Mouse (Mus musculus): ENCODE data around the gene Ptprg.
"Not testable (repeated sequence)": the region's sequence is repeated elsewhere in the genome, so short reads cannot be mapped to it uniquely, and the experiment has no call there.

Ptprg gene

DNA sequence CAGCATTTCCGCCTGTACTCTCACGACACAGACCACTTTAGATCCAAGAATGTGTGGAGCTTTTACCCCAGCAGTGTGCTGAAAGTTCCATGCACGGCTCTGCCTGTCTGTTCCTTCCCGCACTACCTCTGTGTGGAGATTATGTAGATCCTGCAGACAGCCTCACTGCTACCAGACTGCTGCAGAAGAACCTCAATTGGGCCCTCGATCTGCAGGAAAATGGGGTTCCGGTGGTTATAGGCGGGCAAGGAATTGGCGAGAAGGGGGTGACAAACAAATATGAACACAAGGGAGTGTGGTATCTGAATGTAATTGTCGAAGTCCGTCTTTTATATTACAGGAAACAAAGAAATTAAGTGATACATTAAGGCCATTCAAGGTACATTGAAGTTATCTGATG lies 410.5 kb downstream of the Ptprg start:
- no peak for DNase-seq (ENCODE audit: low spot score)

DNA sequence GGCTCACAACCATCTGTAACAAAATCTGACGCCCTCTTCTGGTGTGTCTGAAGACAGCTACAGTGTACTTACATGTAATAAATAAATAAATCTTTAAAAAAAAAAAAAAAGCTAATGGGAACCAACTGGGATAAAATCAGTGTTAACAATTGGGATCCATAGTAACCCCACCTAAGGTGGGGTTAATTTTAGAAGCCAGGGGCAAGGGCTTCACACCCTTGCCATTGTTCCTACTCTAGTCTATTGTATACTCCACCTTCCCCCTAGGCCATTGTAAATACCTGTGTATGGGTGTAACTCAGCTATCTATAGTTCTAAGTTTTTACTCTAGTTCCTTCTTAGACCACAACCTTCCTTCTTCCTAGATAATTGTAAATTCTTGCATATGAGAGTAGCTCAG lies 411.0 kb downstream of the Ptprg start:
- not testable (repeated sequence) for DNase-seq (ENCODE audit: low spot score)

DNA sequence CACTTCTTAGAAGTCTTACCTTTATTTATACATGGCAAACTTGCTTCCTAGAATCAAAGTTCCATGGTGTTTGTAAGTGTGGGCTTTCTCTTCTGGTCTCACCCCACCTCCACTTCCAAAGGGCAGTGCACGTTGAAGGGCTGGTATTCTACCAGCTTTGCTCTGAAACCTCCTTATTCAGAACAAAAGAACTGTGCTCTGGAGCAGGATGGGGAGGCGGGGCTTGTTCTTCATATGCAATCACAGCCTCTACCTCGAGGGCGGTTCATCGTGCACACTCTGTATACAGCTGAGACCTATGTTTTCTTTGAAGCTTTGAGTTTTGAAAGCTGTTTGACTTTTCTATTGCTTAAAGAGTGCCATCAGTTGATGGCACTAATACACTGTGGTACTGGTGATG lies 412.5 kb downstream of the Ptprg start:
- no peak for DNase-seq (ENCODE audit: low spot score)

DNA sequence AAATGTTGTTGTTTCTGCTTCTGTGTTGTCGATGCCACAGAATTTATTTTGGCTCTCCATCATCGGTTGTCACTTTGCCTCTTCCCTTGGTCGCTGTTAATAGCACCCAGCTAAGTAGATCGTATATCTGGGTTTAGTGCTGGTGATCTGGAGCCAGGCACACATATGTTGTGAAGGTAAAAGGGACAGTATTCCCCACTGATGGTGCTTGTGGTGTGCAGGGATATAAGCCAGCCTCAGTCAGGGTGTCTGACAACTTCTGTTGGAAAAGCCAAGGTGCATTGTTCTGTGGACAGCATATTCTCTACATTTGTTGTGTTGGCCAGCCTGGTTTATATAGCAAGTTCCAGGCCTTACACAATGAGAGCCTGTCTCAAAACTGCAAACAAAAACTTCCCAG lies 428.4 kb downstream of the Ptprg start:
- DNase-seq (ENCODE audit: low spot score): no peak

DNA sequence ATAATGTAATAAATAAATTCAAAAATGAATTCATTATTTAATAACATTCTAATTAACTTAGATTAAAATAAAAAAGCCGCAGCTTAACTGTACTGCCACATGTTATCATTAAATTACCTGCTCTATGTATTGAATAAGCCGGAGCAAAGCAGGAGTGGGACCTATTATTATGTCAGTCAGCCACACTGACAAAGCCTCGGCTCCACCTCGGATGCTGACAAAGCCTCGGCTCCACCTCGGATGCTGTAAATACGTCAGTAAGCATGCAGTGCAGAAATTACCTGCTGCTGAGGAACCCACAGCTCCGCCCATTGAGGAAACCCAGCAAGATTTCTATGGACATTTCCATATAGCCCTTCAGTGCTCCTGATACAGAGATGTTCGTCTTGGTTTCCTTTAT lies 429.7 kb downstream of the Ptprg start:
- no peak for DNase-seq (ENCODE audit: low spot score)

DNA sequence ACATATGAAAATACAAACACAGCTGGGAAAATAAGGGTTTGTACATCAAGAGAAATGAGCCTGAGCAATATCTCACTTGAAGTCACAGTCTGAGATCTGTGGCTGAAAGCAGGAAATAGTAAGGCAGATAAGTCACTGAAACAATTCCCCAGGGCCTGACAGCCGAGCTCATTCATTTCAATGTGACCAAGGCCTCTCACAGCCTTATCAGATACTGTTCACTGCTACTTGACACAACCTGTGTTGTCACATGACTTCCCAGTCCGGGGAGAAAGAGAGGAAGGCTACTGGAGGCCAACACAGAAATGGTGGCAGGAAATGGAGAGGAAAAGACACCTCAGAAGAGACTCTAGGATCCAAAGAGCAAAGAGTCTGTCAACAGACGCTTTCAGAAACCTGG lies 430.8 kb downstream of the Ptprg start:
- DNase-seq (ENCODE audit: low spot score): no peak

DNA sequence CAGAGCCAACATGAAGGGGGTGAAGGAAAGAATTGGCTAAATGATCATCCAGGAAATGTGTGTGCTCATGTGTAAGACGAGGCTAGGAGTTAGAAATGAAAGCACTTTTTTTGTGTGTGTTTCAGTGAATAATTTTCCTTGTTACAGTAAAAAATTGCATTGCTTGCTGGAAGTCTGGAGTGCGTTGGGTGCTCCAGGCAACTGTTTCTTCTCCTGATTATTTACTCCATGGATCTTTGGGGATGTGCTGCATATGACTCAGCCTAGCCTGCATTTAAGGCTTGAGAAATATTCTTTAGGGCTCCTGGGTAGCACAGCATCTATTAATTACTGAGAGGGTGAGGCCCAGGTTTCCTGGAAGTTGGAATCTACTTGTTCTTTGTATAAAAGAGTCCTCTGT lies 435.6 kb downstream of the Ptprg start:
- no peak for DNase-seq (ENCODE audit: low spot score)

DNA sequence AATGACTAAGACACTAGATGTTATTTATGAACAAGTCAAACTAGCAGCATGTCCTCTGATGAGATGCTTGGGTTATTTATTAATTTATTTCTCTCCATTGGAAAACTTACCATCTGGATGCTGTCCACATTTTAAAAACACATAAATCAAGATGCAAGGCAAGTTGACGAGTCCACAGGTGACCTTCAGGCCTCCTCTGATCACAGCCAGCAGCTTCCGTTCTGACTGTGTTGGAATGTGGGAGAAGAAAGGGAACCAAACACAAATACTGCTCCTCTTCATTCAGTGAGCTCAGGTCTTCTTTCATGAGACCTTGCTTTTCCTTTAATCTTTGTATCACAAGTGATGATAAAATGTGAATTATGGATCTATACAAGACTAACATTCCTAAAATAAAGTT lies 437.8 kb downstream of the Ptprg start:
- DNase-seq (ENCODE audit: low spot score): no peak

DNA sequence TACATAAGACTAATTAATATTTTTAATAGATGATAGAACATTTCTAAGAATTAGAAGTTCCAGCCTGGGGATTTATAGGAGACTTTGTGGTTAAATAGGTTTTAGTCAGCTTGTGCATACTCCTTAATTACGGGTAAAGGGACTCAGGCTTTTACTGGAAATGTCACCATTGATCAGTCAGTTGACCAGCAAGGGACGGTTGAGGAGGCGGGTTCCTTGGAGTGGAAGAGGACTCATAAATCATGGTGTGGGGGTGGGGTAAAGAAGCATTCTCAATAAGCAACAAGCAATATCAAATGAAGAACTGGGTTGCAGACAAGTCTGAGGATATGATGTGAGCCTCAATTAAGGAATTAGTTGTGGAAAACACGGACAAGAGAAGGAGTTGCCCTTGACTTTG lies 438.8 kb downstream of the Ptprg start:
- no peak for DNase-seq (ENCODE audit: low spot score)

DNA sequence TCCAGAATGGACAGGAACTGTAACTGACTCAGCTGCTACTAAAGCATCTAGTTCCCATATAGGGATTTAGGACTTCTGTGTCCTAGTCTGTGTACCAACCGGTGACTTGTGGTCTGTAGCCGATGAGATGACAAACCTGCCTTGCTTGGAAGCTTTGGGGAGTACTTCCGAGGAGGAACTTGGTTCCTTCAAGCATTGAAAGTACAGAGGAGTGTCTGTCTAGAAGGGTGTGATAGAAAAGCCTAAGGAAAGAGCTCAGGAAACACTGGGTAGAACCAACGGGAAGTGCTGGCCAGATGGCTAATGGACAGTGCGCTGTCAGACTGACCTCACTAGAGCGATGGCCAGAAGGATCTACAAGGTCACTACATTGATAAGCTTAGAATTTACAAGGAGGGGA lies 439.2 kb downstream of the Ptprg start:
- DNase-seq (ENCODE audit: low spot score): no peak

DNA sequence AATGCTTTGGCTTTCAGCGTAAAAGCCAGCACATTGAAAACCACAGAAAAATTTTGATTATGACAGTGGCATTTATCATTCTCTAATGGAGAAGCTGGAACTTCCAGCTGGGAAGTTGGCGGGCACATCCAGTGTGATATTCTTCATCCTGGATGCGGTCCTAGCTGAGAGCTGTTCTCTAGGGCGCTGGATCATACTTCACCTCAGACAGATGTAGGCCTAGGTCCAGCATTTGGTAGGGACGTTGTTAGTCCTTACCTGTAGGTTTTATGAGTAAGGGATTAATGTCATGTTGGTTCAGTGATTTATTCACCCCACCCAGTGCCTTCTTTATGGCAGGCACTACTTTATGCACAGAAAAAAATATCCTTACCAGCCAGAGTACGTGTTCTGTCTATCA lies 444.2 kb downstream of the Ptprg start:
- no peak for DNase-seq (ENCODE audit: low spot score)

DNA sequence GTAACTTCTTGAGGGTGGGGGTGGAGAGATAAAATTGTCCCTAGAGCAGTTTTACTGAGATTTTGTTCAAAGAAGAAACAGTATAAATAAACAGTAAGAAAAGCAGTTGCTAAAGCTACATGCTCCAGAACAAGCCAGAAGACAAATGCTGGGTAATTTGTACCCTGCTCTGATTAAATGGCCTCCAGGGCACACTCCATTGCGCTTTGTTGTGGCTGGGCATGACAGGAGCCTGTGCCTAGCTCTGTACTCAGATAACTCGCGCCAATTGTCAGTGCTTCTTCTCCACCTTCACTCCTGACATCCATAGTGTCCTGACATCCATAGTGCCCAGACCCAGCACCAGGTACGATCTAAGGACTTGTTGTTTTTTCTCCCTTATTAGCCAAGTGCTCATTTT lies 445.1 kb downstream of the Ptprg start:
- DNase-seq (ENCODE audit: low spot score): no peak

DNA sequence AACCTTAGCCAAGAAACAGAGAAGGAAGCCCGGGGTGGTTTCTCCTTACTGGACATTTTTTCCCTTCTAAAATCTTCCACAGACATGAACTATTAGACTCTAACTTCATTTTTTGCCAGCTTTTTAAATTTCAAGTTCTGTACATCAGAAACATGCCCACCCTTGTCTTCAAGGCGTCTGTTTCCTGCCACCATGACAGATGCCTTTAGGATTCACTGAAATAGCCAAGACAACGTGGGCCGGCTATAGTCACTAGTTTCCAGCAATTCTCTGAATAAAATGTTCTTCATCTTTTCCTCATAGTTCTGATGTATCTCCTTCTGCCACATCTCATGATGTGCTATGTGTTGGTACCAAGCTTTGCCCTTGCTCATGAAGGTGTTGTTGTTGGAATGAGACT lies 450.7 kb downstream of the Ptprg start:
- no peak for DNase-seq (ENCODE audit: low spot score)

DNA sequence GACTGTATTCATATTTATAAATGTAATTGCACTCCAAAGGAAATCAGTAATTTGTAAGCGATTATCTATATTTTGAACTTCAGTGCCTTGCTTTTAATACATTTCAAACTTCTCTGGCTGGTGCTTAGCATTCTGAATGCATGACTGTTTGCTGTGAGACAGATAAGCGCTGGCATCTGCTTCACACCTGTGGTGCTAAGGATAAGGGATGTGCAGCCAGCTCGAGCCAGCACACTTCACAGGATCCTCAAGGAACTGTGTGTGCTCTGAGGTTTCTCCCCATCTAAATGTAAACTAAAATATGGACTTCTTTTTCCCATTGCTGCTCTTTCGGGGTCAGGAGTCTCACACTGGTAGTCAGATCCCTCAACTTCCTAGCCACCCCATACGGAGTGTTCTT lies 458.4 kb downstream of the Ptprg start:
- DNase-seq (ENCODE audit: low spot score): no peak

DNA sequence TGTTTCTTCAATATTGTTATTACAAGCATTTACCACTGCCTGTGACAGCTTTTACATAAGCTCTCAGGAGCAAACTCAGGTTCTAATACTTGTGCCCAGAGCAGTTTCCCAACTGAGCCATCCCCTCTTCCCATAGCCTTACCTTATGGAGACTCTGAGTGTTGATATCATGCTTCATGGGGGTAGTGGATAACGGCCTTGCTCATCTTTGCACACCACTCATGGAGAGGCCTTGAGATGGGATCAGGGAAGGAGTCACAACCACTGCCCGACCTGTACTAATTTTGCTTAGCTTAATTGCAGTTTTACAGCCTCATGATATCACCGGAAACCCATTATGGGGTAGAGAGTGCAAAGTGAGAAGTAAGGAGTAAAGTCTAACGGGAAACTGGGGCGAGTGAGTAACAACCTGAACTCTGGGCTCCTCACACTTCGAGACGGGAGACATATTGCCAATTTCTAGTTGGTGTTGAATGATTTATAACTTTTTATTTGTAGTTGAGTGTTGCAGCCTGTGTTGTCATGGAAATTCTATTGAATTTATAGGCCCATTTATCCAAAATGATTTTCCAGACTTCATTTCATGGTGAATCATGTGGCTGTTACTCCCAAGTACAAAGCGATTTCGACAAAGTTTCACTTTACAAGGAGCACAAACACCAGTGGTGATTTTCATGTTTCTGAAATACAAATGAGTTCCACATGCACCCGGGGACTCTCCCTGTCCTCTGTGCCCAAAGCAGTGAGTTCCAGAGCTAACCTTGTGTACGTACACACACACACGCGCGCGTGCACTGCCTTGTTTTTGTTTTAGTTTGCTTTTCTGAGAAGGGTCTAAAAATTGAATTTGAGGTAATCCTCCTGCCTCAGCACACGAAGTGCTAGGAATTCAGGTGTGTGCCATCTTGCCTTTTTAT lies 472.7 kb downstream of the Ptprg start:
- no peak for DNase-seq (ENCODE audit: low spot score)

DNA sequence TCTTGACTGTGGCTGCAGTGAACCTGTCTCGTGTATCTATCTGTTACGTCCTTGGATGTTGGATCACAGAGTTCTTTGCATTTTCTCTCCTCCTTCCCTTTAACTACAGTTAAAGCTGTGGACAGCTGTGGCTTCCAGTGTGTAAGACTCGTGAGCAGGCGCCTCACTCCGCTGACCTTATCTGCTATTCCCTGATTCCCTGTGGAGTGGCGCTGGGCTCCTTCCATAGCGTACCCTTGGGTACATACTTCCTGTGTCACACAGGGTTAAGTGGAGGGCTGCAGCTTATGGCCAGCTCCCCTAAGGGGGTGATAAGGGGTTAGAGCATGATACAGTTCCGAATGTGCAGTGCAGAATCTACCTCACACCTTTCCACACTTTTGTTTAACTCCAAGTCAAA lies 473.9 kb downstream of the Ptprg start:
- DNase-seq (ENCODE audit: low spot score): no peak

DNA sequence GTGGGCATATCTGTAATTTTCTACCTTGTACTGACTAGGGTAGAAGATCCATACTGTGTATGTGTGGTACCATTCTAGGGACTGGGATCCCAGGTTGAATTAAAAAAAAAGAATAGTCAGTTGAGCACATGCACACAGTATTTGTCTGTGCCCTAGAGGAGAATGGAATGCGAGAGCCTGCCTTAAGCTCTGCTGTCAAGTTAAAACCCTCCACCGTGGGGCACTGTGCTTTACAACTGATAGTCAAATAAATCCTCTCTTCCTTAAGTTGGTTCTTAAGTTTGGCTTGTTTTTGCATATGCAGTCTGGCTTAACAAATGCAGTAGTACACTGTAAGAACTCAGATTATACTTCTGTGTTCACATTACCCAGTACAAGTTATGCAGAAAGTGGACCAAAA lies 476.6 kb downstream of the Ptprg start:
- DNase-seq (ENCODE audit: low spot score): no peak

DNA sequence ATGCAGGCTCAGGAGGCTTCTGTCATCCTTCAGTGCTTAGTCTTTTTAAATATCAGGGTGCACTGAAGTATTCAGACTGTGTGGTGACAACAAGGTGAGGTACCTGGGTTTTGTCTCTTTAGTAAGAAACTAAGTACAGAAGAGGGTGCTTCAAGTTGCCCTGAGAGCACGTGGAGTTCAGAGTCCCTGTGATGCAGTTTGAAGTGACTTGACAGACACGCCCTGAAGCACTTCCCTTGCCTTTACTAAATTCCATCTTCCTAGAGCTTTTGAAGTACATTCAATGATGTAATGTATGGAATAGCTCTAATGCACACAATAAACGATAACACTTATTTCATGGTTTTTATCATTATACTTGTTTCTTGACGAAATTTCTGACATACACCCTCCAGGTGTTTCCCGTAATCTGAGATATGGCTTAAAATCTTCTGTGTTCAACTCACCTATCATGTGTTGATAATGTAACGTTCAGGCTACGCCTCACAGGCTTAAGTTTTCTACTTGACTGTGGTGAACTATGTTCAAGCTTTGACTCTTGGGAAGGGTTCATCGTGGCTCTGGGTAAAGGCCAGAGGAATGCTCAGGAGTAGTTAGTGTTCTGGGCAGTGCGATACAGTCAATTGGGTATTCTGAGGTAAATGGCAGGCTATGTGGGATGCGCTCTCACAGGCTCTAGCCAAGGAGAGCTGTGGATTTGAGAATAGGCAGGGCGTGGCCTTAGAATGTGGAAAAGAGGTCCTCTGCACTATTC lies 483.4 kb downstream of the Ptprg start:
- no peak for DNase-seq (ENCODE audit: low spot score)

DNA sequence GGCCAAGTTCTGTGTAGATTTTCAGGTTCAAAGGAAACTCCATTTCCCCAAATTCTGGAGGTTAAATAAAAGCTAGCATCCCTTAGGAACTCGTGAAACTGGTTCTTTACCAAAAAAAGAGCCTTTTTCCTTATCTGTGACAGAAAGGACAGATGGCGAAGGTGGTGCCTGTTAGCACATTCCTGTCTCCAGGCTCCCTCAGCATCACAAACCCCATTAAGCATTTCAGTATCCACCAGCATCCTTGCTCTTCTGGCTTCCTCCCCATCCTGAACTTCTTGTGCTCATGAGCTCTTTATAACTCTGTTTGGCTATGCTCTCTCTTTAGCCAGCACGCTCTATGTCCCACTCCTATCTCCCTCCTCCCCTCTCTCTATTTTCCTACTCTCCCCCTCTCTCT lies 486.4 kb downstream of the Ptprg start:
- no peak for DNase-seq (ENCODE audit: low spot score)

DNA sequence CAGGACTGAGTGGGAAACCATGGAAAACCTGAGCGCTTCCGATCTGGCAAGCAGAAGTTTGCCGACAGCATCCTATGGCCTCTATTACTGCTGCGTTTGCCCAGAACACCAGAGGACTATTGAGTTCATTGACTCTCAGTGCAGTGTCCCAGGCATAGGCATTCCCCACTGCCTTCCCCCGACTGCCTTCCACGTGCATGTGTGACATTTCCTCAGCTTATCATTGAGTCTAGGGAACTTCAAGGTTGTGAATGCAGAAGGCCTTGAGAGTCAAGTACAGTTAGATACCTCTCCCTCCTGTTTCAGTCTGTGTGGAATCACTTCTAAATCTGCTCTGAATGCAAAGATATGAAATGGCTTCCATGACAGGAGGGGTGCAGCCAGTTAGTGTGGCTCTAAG lies 488.2 kb downstream of the Ptprg start:
- DNase-seq (ENCODE audit: low spot score): no peak

DNA sequence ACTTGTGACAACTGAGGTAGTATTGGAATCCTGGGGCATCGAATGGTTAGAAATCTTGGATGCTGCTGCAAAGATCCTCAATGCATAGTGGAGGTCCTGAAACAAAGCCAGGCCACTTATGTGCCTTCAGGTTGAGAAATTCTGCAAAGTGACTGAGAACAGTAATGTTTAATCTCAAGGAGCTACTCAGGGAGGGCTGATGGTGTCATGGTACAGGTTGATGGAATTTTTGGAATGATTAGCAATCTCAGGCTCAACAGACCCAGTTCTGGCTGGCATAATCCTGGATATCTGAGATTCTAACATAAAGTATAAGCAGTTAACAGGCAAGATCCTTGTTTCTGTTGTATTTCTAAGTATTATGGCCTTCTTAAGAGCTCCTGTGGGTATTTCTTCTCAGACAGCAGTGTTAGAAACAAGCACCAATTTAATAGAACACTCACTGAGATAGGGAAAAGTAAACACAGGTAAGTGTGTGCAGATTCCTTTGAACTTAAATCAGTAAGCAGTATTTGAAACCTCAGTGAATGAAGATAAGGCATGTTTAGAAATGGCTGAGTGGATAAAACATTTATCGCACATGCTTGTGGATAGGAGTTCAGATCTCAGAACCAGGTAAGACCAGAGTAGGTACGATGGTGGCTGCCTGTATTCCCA lies 493.0 kb downstream of the Ptprg start:
- DNase-seq (ENCODE audit: low spot score): no peak

DNA sequence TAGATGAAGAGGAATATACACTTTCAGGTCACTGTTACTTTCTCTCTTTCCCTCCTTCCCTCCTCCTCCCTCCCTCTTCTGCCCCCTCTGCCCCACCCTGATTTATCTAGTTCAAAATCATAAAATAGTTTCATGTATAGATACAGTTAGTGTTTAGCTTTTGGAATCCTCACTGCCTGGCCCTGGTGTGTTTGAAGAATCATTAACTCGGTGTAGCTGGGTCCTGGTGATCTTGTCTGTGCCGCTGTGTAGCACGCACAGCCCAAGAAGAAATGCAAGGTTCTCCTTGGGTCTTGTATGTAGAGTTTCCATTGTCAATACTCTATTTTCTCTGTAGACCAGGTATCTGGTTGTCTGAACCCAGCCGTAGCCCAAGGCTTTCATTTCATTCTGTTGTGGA lies 494.3 kb downstream of the Ptprg start:
- no peak for DNase-seq (ENCODE audit: low spot score)

DNA sequence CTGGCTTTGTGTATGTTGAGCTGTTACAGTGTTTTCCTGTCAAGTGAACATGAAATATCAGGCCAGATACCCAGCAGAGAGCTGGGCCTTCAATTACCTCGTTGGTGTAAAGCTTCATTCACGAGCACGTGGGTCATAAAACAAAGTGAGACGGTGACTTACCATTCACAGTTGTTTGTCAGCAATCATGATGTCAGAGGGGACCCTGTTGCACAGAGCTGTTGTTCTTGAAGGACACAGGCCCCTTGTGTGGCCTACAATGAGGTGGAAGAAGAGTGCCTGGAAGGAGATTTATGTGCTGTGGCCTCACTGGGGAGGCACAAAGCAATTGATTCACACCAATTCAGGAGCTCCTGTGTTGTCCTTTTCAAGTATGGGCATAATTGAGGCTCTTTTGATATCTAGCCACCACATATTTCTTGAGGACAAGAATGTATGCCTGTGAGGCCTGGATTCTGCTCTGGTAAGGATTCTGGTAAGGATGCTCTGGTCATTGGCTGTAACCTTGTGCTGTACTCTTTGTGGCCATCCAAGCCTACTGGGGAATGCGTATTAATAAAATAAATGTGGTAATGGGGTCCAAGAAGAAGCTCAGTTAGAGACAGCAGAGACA lies 503.7 kb downstream of the Ptprg start:
- no peak for DNase-seq (ENCODE audit: low spot score)
